Mouse (Mus musculus) cerebellum, postnatal 10 days (tissue): ENCODE results near the gene Gm28372.

ENCODE experiments used
- DNase-seq, 2 experiments: peaks; one replicate each; pipeline ENCODE4 v3.0.0; 2021; ENCODE audit warnings: mixed read lengths in 2 of 2

Gene Gm28372

GRCm38 (mm10) chr2:130412775-130413174 is 7.7 kb downstream of the Gm28372 start:
- DNase-seq = no peak

GRCm38 (mm10) chr2:130414094-130414856 is 9.2 kb downstream of the Gm28372 start:
- no peak for DNase-seq

GRCm38 (mm10) chr2:130421781-130422620 is 17.0 kb downstream of the Gm28372 start:
- no peak for DNase-seq

- peak; percentile 94 for DNase-seq
Observed at GRCm38 (mm10) chr2:130423397-130424125, 18.5 kb downstream of the Gm28372 start.

GRCm38 (mm10) chr2:130424126-130424853 is 19.3 kb downstream of the Gm28372 start, which contains the start of the genes Vps16 and Pced1a:
Vps16 (plus strand) TSS chr2:130424339.
Pced1a (minus strand) TSS chr2:130424701.
- DNase-seq = peak; percentile 96 to 97

GRCm38 (mm10) chr2:130425112-130425511 is 20.1 kb downstream of the Gm28372 start:
- DNase-seq = peak; percentile 40 to 46

GRCm38 (mm10) chr2:130429851-130430250 is 24.8 kb downstream of the Gm28372 start:
- no peak for DNase-seq

- no peak for DNase-seq
Observed at GRCm38 (mm10) chr2:130430484-130430883, 25.4 kb downstream of the Gm28372 start.

GRCm38 (mm10) chr2:130432157-130432556 is 27.1 kb downstream of the Gm28372 start:
- DNase-seq = no peak

GRCm38 (mm10) chr2:130433152-130433551 is 28.1 kb downstream of the Gm28372 start:
- DNase-seq = peak; percentile 75 to 84

- no peak for DNase-seq
Observed at GRCm38 (mm10) chr2:130436769-130437168, 31.7 kb downstream of the Gm28372 start.

- DNase-seq = peak; percentile 28 to 59
Observed at GRCm38 (mm10) chr2:130438861-130439260, 33.8 kb downstream of the Gm28372 start.

GRCm38 (mm10) chr2:130439840-130440480 is 34.9 kb downstream of the Gm28372 start:
- peak; percentile 62 to 78 for DNase-seq

- DNase-seq = no peak
Observed at GRCm38 (mm10) chr2:130442162-130442561, 37.1 kb downstream of the Gm28372 start.

GRCm38 (mm10) chr2:130448449-130448848 is 43.4 kb downstream of the Gm28372 start:
- no peak for DNase-seq

GRCm38 (mm10) chr2:130449021-130449793 is 44.2 kb downstream of the Gm28372 start:
- DNase-seq = peak in 1 of 2 experiments; percentile 15

GRCm38 (mm10) chr2:130449794-130450433 is 44.9 kb downstream of the Gm28372 start, which contains the start of gene Ptpra:
Ptpra (plus strand) TSS chr2:130450278.
- peak; percentile 95 to 96 for DNase-seq

- DNase-seq = peak; percentile 78 to 79
Observed at GRCm38 (mm10) chr2:130450434-130450796, 45.4 kb downstream of the Gm28372 start.

- peak in 1 of 2 experiments; percentile 21 for DNase-seq
Observed at GRCm38 (mm10) chr2:130451086-130451726, 46.2 kb downstream of the Gm28372 start.

- peak; percentile 35 to 49 for DNase-seq
Observed at GRCm38 (mm10) chr2:130451727-130452090, 46.7 kb downstream of the Gm28372 start.
